Mouse (Mus musculus): ENCODE results near the gene Muc15.

Gene Muc15

DNA sequence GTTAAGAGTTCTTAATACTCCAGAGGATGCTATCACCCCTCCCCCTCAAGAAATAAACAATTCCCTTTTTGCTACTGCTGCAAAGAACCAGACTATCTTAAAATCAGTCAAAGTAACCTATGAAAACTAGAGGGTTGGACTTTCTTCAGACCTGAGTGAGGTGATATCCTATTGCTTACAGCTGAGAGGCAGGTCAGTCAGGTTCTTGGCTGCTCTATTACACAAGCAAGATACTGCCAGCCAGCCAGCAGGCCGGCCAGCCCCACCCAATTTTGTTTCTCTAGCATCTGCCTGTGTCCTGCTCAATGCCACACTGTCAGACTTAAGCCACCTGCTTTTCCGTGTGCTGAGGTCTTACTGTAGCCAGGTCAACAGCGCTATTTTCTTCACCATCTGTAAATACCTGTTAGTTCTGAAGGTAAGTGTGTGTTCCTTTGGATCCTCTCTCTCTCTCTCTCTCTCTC, at the start of gene Muc15:
Gene Muc15 (plus strand): TSS at position 51 of the 464 bp plus-strand sequence.
- no peak for DNase-seq (ENCODE audit: low read depth, low spot score)

DNA sequence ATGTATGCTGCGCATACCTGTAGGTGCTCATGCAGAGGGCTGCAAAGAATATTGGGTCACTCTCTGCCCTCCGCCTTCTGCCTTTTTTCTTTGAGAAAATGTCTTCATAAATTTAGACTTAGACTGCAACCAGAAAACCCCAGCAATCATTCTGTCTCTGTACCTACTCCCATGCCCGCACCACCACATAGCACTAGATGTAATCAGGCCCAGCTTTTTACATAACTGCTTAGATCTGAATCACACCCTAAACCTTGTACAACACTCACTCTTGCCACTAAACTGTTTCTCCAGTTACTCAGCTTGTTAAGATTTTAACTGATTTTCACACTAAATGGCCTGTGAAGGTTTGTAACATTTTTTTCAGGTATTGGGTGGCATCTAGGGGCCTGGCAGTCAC, 11.7 kb upstream of the Muc15 start:
- DNase-seq (ENCODE audit: low read depth, low spot score) = no peak

DNA sequence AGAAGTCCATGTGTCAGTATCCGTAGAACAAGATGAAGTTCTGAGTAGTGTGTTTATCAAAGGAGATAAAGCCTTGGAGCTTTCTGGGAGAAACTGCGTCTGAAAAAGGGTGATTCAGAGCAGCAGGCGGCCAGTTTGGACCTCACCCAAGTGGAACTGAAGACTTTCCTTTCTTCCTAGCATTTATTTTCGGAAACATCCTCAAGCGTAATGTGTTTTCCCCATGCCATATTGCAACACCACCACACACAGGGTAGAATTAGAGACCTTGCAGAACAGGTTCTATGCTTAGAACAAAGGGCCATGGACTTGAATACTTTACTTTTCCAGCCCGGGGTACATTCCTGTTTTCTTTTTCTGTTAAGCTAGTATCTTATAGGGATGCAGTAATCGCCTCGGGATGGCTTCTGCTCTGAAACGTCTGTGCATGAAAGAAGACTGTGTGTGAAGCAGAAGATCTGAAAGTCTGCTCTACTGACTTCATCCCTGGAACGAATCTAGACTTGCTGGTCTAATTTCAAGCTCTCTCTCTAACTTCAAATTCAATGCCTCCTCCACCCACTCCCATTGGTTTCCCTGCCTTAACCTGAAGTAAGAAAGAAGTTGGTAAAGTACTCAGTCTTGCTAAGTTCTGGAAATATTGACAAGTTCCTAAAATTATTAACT, 11.0 kb upstream of the Muc15 start:
- DNase-seq (ENCODE audit: low read depth, low spot score) = no peak

DNA sequence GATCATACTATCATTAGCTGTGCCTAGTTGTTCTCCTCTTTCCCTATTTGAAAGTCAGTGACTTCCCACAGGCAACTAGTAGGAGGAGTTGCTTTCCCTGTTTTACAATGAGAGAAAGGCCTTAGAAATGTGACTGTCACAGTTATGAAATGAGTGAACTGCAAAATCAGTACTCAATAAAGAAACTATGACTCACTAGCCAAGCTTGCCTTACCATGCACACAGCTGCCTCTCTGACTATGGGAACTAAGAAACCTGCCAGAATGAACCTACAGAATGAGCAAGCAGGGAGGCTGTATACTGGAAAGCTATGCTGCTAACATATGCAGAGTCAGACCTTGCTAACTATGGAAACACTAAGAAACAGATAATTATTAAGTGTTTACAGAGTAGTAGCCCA, 2.1 kb upstream of the Muc15 start:
- DNase-seq (ENCODE audit: low read depth, low spot score) = no peak

DNA sequence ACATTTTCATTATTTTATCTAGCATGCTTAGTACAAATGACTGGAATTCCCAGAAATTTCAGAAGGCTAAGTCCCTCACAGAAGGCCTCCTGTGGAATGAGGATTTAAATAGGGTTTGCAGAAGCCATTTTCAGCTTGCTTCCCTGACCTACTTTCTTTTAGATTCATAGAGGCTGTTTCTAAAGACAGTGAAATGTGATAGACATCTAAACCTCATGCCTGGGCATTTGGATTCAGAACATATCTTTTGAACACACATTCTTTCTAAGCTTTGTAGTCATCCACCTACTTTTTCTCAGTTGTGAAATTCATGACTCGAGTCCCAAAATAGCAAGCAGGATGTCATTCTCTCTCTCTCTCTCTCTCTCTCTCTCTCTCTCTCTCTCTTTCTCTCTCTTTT, 1.1 kb downstream of the Muc15 start:
- DNase-seq (ENCODE audit: low read depth, low spot score) = no peak

DNA sequence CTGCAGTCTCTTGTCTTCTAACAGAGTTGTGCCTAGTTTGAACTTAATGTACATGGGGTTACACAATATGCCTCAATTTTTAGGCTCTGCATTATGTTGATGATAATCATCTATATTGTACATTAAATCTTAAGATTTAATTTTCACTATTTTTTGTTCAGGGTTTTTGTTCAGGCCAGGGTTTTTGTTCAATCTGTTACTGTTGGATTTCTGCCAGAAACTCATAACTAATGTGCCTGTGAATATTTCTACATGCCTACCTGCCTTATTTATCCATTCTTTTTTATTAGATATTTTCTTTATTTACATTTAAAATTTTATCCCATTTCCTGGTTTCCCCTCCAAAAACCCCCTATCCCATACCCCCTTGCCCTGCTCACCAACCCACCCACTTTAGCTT, 5.0 kb downstream of the Muc15 start:
- DNase-seq (ENCODE audit: low read depth, low spot score) = no peak

DNA sequence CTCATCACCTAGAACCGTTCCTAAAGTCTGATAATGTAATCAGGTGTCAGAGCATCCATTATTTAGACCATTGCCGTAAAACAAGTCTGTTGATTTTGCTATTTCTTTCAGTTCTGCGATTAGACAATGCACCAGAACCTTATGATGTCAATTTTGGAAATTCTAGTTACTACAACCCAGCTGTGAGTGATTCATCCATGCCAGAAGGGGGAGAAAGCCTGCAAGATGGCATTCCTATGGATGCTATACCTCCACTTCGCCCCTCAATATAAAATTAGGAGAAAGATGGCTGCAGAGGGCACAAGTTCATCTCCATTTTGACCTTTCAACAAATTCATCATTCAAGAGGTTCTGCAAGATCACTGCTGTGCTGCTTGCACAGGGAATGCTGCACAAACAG, 16.1 kb downstream of the Muc15 start:
- DNase-seq (ENCODE audit: low read depth, low spot score) = no peak

DNA sequence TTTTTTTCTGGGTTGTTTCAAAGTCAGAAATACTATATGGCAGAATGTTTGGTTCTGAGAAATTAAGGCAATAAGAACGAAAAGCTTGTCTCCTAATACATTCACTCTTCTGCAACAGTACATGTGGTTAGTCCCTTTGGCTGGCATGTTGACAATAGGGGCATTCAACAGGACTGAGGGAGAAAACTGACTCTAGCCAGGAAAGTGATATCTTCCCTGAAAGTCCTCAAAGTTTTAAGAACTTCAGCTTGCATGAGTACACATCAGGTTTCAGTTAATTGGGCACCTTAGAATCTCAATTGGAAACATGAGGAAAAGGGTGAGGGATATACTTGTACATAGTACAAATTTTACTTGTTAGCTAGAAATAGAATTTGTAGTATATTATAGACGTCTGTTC, 16.8 kb downstream of the Muc15 start:
- no peak for DNase-seq (ENCODE audit: low read depth, low spot score)

DNA sequence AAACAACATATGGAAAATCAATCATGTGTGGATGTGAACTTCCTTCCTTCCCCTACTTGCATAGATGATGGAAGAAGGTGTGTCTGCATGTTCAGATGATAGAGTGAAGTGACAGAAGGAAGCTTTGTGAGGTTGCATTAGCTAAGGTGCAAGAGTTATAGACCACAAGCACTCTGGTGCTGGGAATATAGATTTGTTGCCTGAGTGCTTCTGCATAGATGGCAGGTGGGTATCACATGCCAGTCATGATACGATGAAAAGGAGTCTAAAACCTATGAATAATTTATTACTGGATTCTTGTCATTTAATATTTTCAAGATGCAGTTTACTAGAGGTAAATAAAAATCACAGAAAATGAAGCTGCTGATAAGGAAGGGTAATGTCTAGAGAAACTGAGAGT, 18.6 kb downstream of the Muc15 start:
- no peak for DNase-seq (ENCODE audit: low read depth, low spot score)

DNA sequence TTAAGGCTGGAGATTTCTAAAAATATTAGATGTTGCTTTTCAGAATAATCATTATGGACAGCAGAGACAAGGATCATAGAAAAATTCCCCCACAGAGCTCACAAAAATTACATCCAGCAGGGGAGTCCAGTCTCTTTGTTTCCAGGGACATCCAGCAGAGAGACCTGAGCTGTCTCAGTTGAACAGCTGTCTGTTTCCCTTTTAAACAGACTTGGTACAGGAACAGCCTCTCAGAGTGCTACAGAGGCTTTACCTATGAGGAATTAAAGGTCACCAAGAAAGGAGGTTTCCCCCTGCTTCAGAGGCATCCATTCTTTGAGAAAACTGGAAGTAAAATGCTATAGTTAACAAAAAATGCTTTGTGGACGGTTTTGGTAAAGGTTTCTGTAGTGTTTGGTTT, 19.4 kb downstream of the Muc15 start:
- DNase-seq (ENCODE audit: low read depth, low spot score) = peak; percentile 4

DNA sequence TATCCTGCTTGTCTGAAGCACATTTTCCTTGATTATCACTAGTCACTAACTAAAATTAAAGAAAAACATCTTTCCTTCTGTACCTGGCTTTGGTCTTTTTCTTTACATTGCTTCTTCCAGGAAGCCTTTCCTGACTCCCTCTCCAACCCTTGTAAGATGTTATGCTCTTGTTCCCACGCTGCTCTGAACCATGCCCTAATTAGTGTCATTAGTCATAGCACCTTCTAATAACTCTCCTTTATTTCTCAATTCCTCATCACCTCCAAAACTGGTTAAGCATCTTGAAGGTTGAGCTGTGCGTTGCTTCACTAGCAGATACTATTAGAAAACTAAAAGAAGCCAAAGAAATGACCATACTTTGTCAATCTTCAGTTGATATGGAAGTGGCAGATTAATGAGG, 36.4 kb downstream of the Muc15 start:
- no peak for DNase-seq (ENCODE audit: low read depth, low spot score)

DNA sequence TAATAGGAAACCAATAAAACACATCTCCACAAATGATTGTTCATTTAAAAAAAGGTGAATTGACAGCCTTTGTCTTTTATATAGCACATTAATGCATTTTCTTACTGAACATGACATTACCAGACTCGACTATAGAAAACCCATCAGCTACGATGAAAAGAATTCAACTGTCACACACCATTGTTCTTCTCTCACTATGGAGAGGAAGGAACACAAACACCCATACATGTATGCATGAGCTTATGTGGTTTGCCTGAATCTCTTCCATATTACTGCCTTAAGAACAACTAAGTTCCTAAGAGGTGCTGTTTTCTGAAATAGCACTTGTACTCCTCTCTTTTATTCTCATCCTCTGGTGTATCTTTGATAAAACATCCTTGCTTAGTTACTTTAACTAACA, 38.3 kb downstream of the Muc15 start:
- DNase-seq (ENCODE audit: low read depth, low spot score) = no peak

DNA sequence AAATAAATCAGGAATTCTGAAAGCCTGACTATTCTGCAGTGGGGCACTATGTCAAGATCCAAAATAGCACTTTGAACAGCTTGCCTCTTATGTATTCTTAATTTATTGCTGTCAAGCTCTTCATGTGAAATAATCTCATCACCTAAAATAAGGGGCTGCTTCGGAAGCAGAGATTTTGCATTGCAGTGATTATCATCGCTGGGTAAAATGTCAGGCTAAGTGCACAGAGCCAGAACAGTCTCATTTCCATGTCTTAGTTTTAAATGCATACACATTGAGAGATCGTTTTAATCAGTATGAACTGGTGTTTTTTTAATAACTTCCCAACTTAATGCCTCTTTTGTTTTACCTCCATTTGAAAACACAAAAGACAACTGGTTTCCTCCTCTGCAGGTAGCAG, 66.3 kb downstream of the Muc15 start:
- DNase-seq (ENCODE audit: low read depth, low spot score) = no peak
